Mouse (Mus musculus): ENCODE results near the gene Whrn.

- no peak for TF ChIP-seq POLR2A (IDR thresholded peaks at IDR 0.05; ENCODE audit: borderline replicate concordance, control insufficient read depth, low read depth, low read length)
- TF ChIP-seq CTCF (IDR thresholded peaks at IDR 0.05; ENCODE audit: control insufficient read depth, insufficient read depth, low read length): no peak
These were observed 120.4 kb downstream of the Whrn start for GRCm38 (mm10) chr4:63375367-63375766.
